Mouse (Mus musculus): ENCODE results near the gene Hilpda. TPM values are rescaled to one million over a fixed set of nuclear protein-coding genes. Genes with fewer than 3 reads are reported as not detected.

Gene Hilpda
- polyA plus RNA-seq, 1 experiment from 2014 or later = 35.0 TPM

DNA sequence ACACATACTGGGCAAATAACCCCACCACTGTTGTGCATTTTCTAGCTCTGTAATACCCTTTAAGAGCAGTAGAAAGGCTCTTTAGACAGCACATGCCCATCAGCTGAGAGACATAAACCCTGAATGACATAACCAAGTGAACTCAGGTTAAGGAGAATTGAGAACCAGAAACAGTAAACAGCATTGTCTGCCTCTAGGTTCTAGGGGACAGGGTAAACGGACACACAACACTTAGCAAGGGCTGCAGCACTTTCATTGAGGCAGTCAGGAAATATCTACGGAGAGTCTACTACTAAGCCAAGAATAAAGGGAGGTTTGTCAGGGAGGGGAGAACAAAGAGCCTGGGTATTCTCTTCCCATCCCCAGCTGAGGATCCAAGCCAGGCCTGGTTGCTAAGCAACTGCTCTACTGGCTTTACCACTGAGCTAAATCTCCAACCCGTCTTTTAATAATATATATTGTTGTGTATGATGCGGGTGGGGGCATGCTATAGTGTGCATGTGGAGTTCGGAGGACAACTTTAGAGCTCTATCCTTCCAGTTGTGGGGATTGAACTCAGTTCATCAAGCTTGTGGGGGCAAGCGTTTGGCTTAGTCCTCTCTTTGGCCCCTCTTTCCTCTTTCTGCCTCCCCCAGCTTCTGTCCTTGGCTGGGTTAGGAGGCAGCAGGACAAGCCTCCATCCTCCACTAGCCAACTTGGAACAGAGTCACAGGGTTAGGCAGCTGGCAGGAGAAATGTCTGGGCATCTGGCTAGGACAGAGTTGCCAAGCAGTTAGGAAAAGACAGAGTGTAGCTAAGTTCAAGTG lies 8.4 kb upstream of the Hilpda start:
- Histone ChIP-seq H3K9me3 (replicated peaks; ENCODE audit: control insufficient read depth, low read length) (no peaks in the 10 kb centered on the region), H3K4me1 (ENCODE audit: control insufficient read depth, insufficient read depth, low read length) (no peaks in the 10 kb centered on the region), H3K4me2 (ENCODE audit: low read depth, low read length) (no peak overlapping the region), H3K9ac (replicated peaks; ENCODE audit: low read length) (no peak overlapping the region), H3K36me3 (replicated peaks; ENCODE audit: control insufficient read depth, insufficient read depth, low read depth, low read length) (no peaks in the 10 kb centered on the region), H3K4me3 (ENCODE audit: low read depth, low read length) (no peak overlapping the region), H3K27ac (replicated peaks; ENCODE audit: low read depth, low read length) (no peak overlapping the region), H3K27me3 (ENCODE audit: control insufficient read depth, insufficient read depth, low read length) (no peaks in the 10 kb centered on the region)
- WGBS = 63% methylated on average over 6 of the region's 6 CpGs
- DNase-seq (ENCODE audit: low spot score) = peak; percentile 13
- no peak for ATAC-seq (replicated peaks; ENCODE audit: insufficient number of reproducible peaks, low FRiP score, low TSS enrichment, low read depth)

DNA sequence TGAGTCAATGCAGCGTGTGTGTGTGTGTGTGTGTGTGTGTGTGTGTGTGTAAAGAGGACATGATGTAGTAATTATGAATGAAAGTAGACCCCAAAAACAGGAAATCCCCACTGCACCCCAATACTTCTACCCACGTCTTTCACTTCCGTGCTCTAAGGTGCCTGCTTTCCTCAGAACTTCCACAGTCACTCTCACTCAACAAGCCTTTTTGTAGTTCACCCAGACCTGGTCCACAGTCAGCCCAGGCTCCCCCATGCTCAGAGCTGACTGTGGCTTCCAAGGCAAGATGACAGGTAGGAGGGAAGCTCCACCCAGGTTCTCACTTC lies 7.9 kb upstream of the Hilpda start:
- no peak for DNase-seq (ENCODE audit: low spot score)
- no peak for ATAC-seq (replicated peaks; ENCODE audit: insufficient number of reproducible peaks, low FRiP score, low TSS enrichment, low read depth)
- Histone ChIP-seq H3K4me1 (ENCODE audit: control insufficient read depth, insufficient read depth, low read length) (no peaks in the 10 kb centered on the region), H3K4me2 (ENCODE audit: low read depth, low read length) (no peak overlapping the region), H3K4me3 (ENCODE audit: low read depth, low read length) (no peak overlapping the region), H3K9ac (replicated peaks; ENCODE audit: low read length) (no peak overlapping the region), H3K9me3 (replicated peaks; ENCODE audit: control insufficient read depth, low read length) (no peaks in the 10 kb centered on the region), H3K27ac (replicated peaks; ENCODE audit: low read depth, low read length) (no peak overlapping the region), H3K36me3 (replicated peaks; ENCODE audit: control insufficient read depth, insufficient read depth, low read depth, low read length) (no peaks in the 10 kb centered on the region), H3K27me3 (ENCODE audit: control insufficient read depth, insufficient read depth, low read length) (no peaks in the 10 kb centered on the region)
- WGBS = 76% methylated on average over 3 of the region's 3 CpGs

DNA sequence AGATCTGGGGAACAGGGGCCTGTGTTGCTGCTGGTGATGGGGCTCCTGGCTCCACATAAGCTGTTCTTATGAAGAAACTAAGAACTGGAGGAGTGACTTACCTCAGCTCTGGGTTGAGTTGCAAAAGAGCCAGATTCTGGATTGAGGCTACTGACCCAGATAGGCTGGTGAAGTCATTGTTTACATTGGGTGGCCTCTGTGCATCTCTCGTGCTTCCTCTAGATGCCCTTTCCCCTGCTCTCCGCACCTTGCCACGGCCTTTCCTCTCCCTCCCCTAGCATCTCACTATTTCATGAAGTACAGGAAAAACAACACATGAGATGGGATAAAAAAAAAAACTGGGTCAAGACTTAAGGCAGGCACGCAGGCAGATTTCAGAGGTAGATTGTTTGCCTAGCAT lies 5.4 kb upstream of the Hilpda start:
- 66% methylated on average over 4 of the region's 4 CpGs for WGBS
- H3K27ac ChIP-seq (replicated peaks; ENCODE audit: low read depth, low read length) = no peak overlapping the region
- H3K4me1 ChIP-seq (ENCODE audit: control insufficient read depth, insufficient read depth, low read length) = no peaks in the 10 kb centered on the region
- H3K27me3 ChIP-seq (ENCODE audit: control insufficient read depth, insufficient read depth, low read length) = no peaks in the 10 kb centered on the region
- H3K36me3 ChIP-seq (replicated peaks; ENCODE audit: control insufficient read depth, insufficient read depth, low read depth, low read length) = no peaks in the 10 kb centered on the region
- ATAC-seq (replicated peaks; ENCODE audit: insufficient number of reproducible peaks, low FRiP score, low TSS enrichment, low read depth) (no peak), DNase-seq (ENCODE audit: low spot score) (no peak)
- H3K4me2 ChIP-seq (ENCODE audit: low read depth, low read length) = no peak overlapping the region
- no peak overlapping the region for H3K4me3 ChIP-seq (ENCODE audit: low read depth, low read length)
- H3K9ac ChIP-seq (replicated peaks; ENCODE audit: low read length) = no peak overlapping the region
- H3K9me3 ChIP-seq (replicated peaks; ENCODE audit: control insufficient read depth, low read length) = no peaks in the 10 kb centered on the region

DNA sequence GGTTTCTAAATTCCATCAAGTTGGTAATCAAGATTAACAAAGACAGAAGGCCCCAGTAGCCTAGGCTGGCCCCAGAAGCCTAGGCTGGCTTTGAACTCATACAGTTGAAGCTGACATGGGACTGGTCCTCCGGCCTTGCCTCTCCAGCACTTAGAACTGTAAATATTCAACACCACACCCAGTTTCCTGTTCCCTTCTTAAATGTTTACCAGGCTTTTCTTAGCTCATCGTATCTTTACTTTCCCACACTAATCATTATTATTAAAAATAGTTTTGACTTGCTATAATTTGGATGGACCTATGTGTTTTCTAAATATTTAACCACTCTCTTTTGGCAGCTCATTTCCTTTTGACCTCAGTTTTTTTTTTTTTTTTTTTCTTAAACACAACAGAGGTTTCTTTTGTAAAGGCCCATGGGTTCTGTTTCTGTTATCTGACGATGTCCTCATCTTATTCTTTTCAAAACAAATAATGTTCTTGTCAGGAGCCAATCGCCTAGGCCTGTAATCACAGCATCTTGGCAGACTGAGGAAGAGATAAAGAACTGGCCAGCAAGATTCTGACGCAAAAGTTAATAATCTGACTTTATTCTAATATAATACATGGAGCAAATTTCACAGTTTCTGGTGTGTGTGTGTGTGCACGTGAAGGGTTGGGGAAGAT lies 3.2 kb upstream of the Hilpda start:
- ATAC-seq (replicated peaks; ENCODE audit: insufficient number of reproducible peaks, low FRiP score, low TSS enrichment, low read depth) (no peak), DNase-seq (ENCODE audit: low spot score) (no peak)
- Histone ChIP-seq H3K27ac (replicated peaks; ENCODE audit: low read depth, low read length) (no peak overlapping the region), H3K27me3 (ENCODE audit: control insufficient read depth, insufficient read depth, low read length) (no peaks in the 10 kb centered on the region), H3K9ac (replicated peaks; ENCODE audit: low read length) (no peak overlapping the region), H3K36me3 (replicated peaks; ENCODE audit: control insufficient read depth, insufficient read depth, low read depth, low read length) (no peaks in the 10 kb centered on the region), H3K4me3 (ENCODE audit: low read depth, low read length) (no peak overlapping the region), H3K4me1 (ENCODE audit: control insufficient read depth, insufficient read depth, low read length) (no peaks in the 10 kb centered on the region), H3K4me2 (ENCODE audit: low read depth, low read length) (no peak overlapping the region), H3K9me3 (replicated peaks; ENCODE audit: control insufficient read depth, low read length) (no peaks in the 10 kb centered on the region)
- 70% methylated on average over 6 of the region's 6 CpGs for WGBS

DNA sequence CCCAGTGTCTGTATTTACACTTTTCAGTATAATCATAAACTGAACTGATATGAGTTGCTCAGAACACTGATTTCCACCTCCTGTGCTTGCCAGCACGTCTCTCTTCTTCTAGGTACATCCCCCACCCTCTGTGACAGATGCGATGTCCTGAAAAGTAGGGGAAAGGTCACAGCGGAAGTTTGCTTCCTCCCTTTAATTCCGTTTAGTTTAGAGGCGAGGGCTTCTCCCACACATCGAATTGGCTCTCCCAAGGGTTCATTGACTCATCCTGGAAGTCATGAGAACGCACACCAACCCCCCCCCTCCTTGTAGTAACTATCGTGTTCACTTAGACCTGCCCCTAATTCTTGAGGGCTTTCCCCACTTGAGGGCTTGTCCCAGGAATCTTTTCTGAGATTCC lies 1.3 kb upstream of the Hilpda start:
- H3K4me2 ChIP-seq (ENCODE audit: low read depth, low read length) = no peak overlapping the region
- H3K27ac ChIP-seq (replicated peaks; ENCODE audit: low read depth, low read length) = no peak overlapping the region
- H3K4me1 ChIP-seq (ENCODE audit: control insufficient read depth, insufficient read depth, low read length) = no peaks in the 10 kb centered on the region
- 8% methylated on average over 8 of the region's 8 CpGs for WGBS
- DNase-seq (ENCODE audit: low spot score) (no peak), ATAC-seq (replicated peaks; ENCODE audit: insufficient number of reproducible peaks, low FRiP score, low TSS enrichment, low read depth) (no peak)
- peaks cover 4% of the 10 kb centered on the region for H3K36me3 ChIP-seq (replicated peaks; ENCODE audit: control insufficient read depth, insufficient read depth, low read depth, low read length)
- no peaks in the 10 kb centered on the region for H3K27me3 ChIP-seq (ENCODE audit: control insufficient read depth, insufficient read depth, low read length)
- no peak overlapping the region for H3K4me3 ChIP-seq (ENCODE audit: low read depth, low read length)
- no peak overlapping the region for H3K9ac ChIP-seq (replicated peaks; ENCODE audit: low read length)
- H3K9me3 ChIP-seq (replicated peaks; ENCODE audit: control insufficient read depth, low read length) = no peaks in the 10 kb centered on the region

DNA sequence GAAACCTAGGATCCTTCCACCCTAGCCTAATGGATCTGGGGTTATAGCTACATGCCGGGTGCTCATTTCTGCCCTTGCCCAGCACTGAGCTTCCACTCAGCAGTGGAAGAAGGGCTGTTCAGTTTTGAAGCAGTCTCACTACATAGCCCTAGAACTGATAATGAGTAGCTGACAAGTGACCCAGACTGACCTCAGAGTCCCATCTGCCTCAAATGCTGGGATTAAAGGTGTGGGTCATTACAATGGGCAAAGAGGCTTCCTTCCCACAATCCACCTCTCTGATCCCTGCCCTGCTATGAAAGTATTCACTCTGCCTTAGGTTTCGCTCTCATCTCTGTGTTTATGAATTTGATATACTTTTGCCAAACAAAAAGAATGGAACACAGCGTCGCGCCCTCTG lies 4.5 kb downstream of the Hilpda start:
- H3K4me3 ChIP-seq (ENCODE audit: low read depth, low read length) = no peak overlapping the region
- H3K4me1 ChIP-seq (ENCODE audit: control insufficient read depth, insufficient read depth, low read length) = no peaks in the 10 kb centered on the region
- no peaks in the 10 kb centered on the region for H3K27me3 ChIP-seq (ENCODE audit: control insufficient read depth, insufficient read depth, low read length)
- no peaks in the 10 kb centered on the region for H3K9me3 ChIP-seq (replicated peaks; ENCODE audit: control insufficient read depth, low read length)
- no peak overlapping the region for H3K4me2 ChIP-seq (ENCODE audit: low read depth, low read length)
- ATAC-seq (replicated peaks; ENCODE audit: insufficient number of reproducible peaks, low FRiP score, low TSS enrichment, low read depth) (no peak), DNase-seq (ENCODE audit: low spot score) (no peak)
- no peak overlapping the region for H3K9ac ChIP-seq (replicated peaks; ENCODE audit: low read length)
- 92% methylated on average over 5 of the region's 5 CpGs for WGBS
- no peak overlapping the region for H3K27ac ChIP-seq (replicated peaks; ENCODE audit: low read depth, low read length)
- H3K36me3 ChIP-seq (replicated peaks; ENCODE audit: control insufficient read depth, insufficient read depth, low read depth, low read length) = peaks cover 4% of the 10 kb centered on the region

DNA sequence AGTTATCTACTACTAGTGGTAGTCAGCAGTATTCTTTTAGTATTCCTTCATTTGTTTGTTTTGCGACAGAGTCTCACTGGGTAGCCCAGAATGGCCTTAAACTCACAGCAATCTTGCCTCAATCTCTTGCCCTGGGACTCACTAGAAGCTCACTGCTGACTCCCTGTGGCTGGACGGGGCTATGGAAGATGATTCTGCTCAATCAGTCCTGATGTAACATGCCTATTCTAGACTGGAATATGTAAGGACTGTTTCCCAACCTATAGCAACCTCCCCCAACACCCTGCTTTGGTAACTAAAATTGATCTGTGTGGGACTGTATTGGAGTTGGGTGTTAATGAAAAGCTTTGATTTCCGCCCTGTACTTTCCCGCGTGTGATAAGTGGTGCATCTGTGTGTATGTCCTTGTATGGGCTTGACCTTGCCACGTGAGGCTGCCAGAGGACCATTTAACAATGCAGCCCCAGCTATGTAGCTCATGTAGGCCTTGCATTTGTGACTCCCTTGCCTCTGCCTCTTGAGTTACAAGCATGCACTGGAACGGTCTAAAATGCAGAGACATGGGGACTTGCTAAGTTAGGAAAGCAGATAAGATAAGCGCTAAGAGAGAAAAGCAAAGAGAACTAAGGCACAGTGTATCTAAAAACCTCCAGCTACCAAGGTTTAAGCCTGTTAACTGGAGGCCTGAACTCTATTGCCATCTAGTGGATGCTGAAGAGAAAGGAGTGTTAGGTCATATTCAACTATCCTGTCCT lies 6.4 kb downstream of the Hilpda start:
- no peaks in the 10 kb centered on the region for H3K9me3 ChIP-seq (replicated peaks; ENCODE audit: control insufficient read depth, low read length)
- H3K9ac ChIP-seq (replicated peaks; ENCODE audit: low read length) = no peak overlapping the region
- no peak overlapping the region for H3K4me3 ChIP-seq (ENCODE audit: low read depth, low read length)
- H3K27ac ChIP-seq (replicated peaks; ENCODE audit: low read depth, low read length) = no peak overlapping the region
- no peaks in the 10 kb centered on the region for H3K4me1 ChIP-seq (ENCODE audit: control insufficient read depth, insufficient read depth, low read length)
- no peaks in the 10 kb centered on the region for H3K27me3 ChIP-seq (ENCODE audit: control insufficient read depth, insufficient read depth, low read length)
- peaks cover 4% of the 10 kb centered on the region for H3K36me3 ChIP-seq (replicated peaks; ENCODE audit: control insufficient read depth, insufficient read depth, low read depth, low read length)
- DNase-seq (ENCODE audit: low spot score) (peak; percentile 81), ATAC-seq (replicated peaks; ENCODE audit: insufficient number of reproducible peaks, low FRiP score, low TSS enrichment, low read depth) (peak; percentile 55)
- WGBS = 30% methylated on average over 8 of the region's 8 CpGs
- no peak overlapping the region for H3K4me2 ChIP-seq (ENCODE audit: low read depth, low read length)

DNA sequence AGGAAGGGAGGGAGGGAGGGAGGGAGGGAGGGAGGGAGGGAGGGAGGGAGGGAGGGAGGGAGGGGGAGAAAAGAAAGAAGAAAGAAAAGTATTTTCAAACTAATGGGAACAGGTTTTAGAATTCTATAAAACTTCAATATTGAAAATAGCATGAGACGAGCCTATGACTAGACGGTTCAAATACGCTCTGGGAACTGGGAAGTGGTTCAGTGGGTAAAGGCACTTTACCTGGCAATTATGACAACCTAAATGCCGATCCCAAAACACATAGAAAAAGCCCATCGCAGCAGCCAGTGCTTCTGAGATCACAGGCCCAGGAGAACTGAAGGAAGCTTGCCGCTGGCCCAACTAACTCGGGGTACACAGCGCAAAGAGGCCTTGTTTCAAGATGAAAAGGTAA lies 7.0 kb downstream of the Hilpda start, which contains the start of gene Fam71f2:
TSS of gene Fam71f2 (plus strand) at position 301 of the 400 bp plus-strand sequence.
- 88% methylated on average over 8 of the region's 8 CpGs for WGBS
- Histone ChIP-seq H3K9me3 (replicated peaks; ENCODE audit: control insufficient read depth, low read length) (no peaks in the 10 kb centered on the region), H3K9ac (replicated peaks; ENCODE audit: low read length) (no peak within 1 kb of the TSS), H3K4me1 (ENCODE audit: control insufficient read depth, insufficient read depth, low read length) (no peaks in the 10 kb centered on the region), H3K27ac (replicated peaks; ENCODE audit: low read depth, low read length) (no peak within 1 kb of the TSS), H3K4me2 (ENCODE audit: low read depth, low read length) (no peak within 1 kb of the TSS), H3K27me3 (ENCODE audit: control insufficient read depth, insufficient read depth, low read length) (no peaks in the 10 kb centered on the region), H3K4me3 (ENCODE audit: low read depth, low read length) (no peak within 1 kb of the TSS), H3K36me3 (replicated peaks; ENCODE audit: control insufficient read depth, insufficient read depth, low read depth, low read length) (peaks cover 4% of the 10 kb centered on the region)
- DNase-seq (ENCODE audit: low spot score) (no peak), ATAC-seq (replicated peaks; ENCODE audit: insufficient number of reproducible peaks, low FRiP score, low TSS enrichment, low read depth) (no peak)
